Comparison of ENCODE assay signal across 12 mouse cellular contexts in genomic region chr9:41737671-41738070, GRCm38 (mm10).
DNase-seq lines count a peak whose midpoint lies in the region; ATAC-seq lines count a peak whose summit lies in the region.
"Had no signal": no experiment of that assay in that cellular context is flagged by ENCODE, and none has a peak within 500 bp of the region (broad histone marks: within the 10 kb centered on the region; RNA-seq: fewer than 3 reads in every experiment).

No protein-coding gene starts in this region.

- DNase-seq in adrenal gland, adult 2 months: peak; percentile 50
- DNase-seq in adrenal gland, postnatal 10 days: no peak
- DNase-seq in forebrain, embryonic 14.5 days (ENCODE audit: low spot score): no peak
- DNase-seq in limb, embryonic 11.5 days (ENCODE audit: low spot score): peak; percentile 21
- peak; percentile 3 for DNase-seq in retina, embryonic 14.5 days (ENCODE audit: low spot score)
- DNase-seq in layer of hippocampus, postnatal 25 days (ENCODE audit: extremely low spot score in 1 of 2, low spot score in 1 of 2): no peak
- no peak for DNase-seq in layer of hippocampus, adult 9-11 months
- DNase-seq in right cerebral cortex, postnatal 36 days (ENCODE audit: low spot score in 2 of 2): no peak
- DNase-seq: gastrocnemius, postnatal 14 days; kidney, adult 2 months; thymus, postnatal 4 days had no signal

- H3K9ac ChIP-seq in forebrain, embryonic 14.5 days (ENCODE audit: low read length): no peak overlapping the region
- no peak overlapping the region for H3K9ac ChIP-seq in limb, embryonic 11.5 days (ENCODE audit: low read length)

- no peak overlapping the region for H3K4me3 ChIP-seq in forebrain, embryonic 14.5 days (ENCODE audit: low read depth, low read length)
- H3K4me3 ChIP-seq in limb, embryonic 11.5 days (ENCODE audit: low read depth, low read length): no peak overlapping the region
- H3K4me3 ChIP-seq: myocyte had no signal

- peaks cover 19% of the 10 kb centered on the region for H3K4me1 ChIP-seq in forebrain, embryonic 14.5 days (ENCODE audit: control insufficient read depth, insufficient read depth, low read length)
- peaks cover 5% of the 10 kb centered on the region; the same call in 1 of the 2 replicates for H3K4me1 ChIP-seq in limb, embryonic 11.5 days (ENCODE audit: control insufficient read depth, insufficient read depth, low read length)

- H3K27me3 ChIP-seq in forebrain, embryonic 14.5 days (replicated peaks; ENCODE audit: control insufficient read depth, insufficient read depth, low read length): no peaks in the 10 kb centered on the region
- no peaks in the 10 kb centered on the region for H3K27me3 ChIP-seq in limb, embryonic 11.5 days (ENCODE audit: control insufficient read depth, insufficient read depth, low read length)

- no peaks in the 10 kb centered on the region for H3K36me3 ChIP-seq in forebrain, embryonic 14.5 days (ENCODE audit: control insufficient read depth, insufficient read depth, low read length)
- no peaks in the 10 kb centered on the region for H3K36me3 ChIP-seq in limb, embryonic 11.5 days (ENCODE audit: control insufficient read depth, insufficient read depth, low read length)

- 21% methylated on average over 6 of the region's 6 CpGs for WGBS in forebrain, embryonic 14.5 days
- 59% methylated on average over 6 of the region's 6 CpGs for WGBS in limb, embryonic 11.5 days

- peak overlapping the region; percentile 62 for H3K4me2 ChIP-seq in forebrain, embryonic 14.5 days (ENCODE audit: low read length)
- H3K4me2 ChIP-seq in limb, embryonic 11.5 days (ENCODE audit: low read depth, severe bottlenecking): no peak overlapping the region

- no peaks in the 10 kb centered on the region for H3K9me3 ChIP-seq in forebrain, embryonic 14.5 days (replicated peaks; ENCODE audit: control insufficient read depth, low read length)
- H3K9me3 ChIP-seq in limb, embryonic 11.5 days (ENCODE audit: control insufficient read depth, low read length): no peaks in the 10 kb centered on the region

- H3K27ac ChIP-seq in forebrain, embryonic 14.5 days (ENCODE audit: low read depth, low read length): peak overlapping the region; percentile 99
- no peak overlapping the region for H3K27ac ChIP-seq in limb, embryonic 11.5 days (replicated peaks; ENCODE audit: low read depth, low read length)

- no peak for ATAC-seq in forebrain, embryonic 14.5 days
- ATAC-seq in limb, embryonic 11.5 days (ENCODE audit: insufficient number of reproducible peaks, low FRiP score, low TSS enrichment, low read depth): no peak

Comparison
In these comparisons a context has a peak if more than half of its experiments do, and no peak if none do; other contexts are left out.
1. DNase-seq: peak in adrenal gland, adult 2 months (single experiment), limb, embryonic 11.5 days (single experiment) and retina, embryonic 14.5 days (single experiment); none in adrenal gland, postnatal 10 days (single experiment), forebrain, embryonic 14.5 days (single experiment), layer of hippocampus, postnatal 25 days (0 of 2), layer of hippocampus, adult 9-11 months (single experiment) and right cerebral cortex, postnatal 36 days (0 of 2).